Mouse (Mus musculus): ENCODE results near the gene Rps18. TPM values are rescaled to one million over a fixed set of nuclear protein-coding genes. Genes with fewer than 3 reads are reported as not detected.
A peak's percentile ranks its signal among the peaks of the same experiment; 100 is the strongest.
"Not testable (repeated sequence)": the region's sequence is repeated elsewhere in the genome, so short reads cannot be mapped to it uniquely, and the experiment has no call there.

Gene Rps18
- polyA plus RNA-seq, 1 experiment from 2014 or later = 1,812 TPM

GRCm38 (mm10) chr17:33965082-33965845, 9.5 kb upstream of the Rps18 start:
- no peak overlapping the region for H3K27ac ChIP-seq
- H3K9ac ChIP-seq = no peak overlapping the region
- 93% methylated on average over 17 of the region's 17 CpGs for WGBS
- H3K27me3 ChIP-seq (replicated peaks) = no peaks in the 10 kb centered on the region
- H3K9me3 ChIP-seq = no peaks in the 10 kb centered on the region
- H3K4me3 ChIP-seq (replicated peaks) = no peak overlapping the region
- no peak for ATAC-seq
- no peak overlapping the region for H3K4me2 ChIP-seq (replicated peaks)
- no peaks in the 10 kb centered on the region for H3K4me1 ChIP-seq (replicated peaks)
- H3K36me3 ChIP-seq = peaks cover 18% of the 10 kb centered on the region

GRCm38 (mm10) chr17:33962876-33963275, 7.1 kb upstream of the Rps18 start:
- H3K9ac ChIP-seq = no peak overlapping the region
- ATAC-seq = no peak
- no peaks in the 10 kb centered on the region for H3K27me3 ChIP-seq (replicated peaks)
- no peaks in the 10 kb centered on the region for H3K9me3 ChIP-seq
- H3K36me3 ChIP-seq = peaks cover 25% of the 10 kb centered on the region
- no peak overlapping the region for H3K4me3 ChIP-seq (replicated peaks)
- H3K4me1 ChIP-seq (replicated peaks) = no peaks in the 10 kb centered on the region
- H3K4me2 ChIP-seq (replicated peaks) = no peak overlapping the region
- no peak overlapping the region for H3K27ac ChIP-seq
- WGBS = 91% methylated on average over 7 of the region's 7 CpGs

GRCm38 (mm10) chr17:33959948-33960347, 4.1 kb upstream of the Rps18 start:
- Histone ChIP-seq H3K4me3 (replicated peaks) (no peak overlapping the region), H3K9me3 (no peaks in the 10 kb centered on the region), H3K4me1 (replicated peaks) (no peaks in the 10 kb centered on the region), H3K36me3 (peaks cover 18% of the 10 kb centered on the region), H3K4me2 (replicated peaks) (no peak overlapping the region), H3K27ac (no peak overlapping the region), H3K9ac (no peak overlapping the region), H3K27me3 (replicated peaks) (no peaks in the 10 kb centered on the region)
- no peak for ATAC-seq
- 93% methylated on average over 15 of the region's 15 CpGs for WGBS

GRCm38 (mm10) chr17:33959135-33959534, 3.3 kb upstream of the Rps18 start:
- 95% methylated on average over 13 of the region's 13 CpGs for WGBS
- no peak for ATAC-seq
- Histone ChIP-seq H3K4me3 (replicated peaks) (no peak overlapping the region), H3K27me3 (replicated peaks) (no peaks in the 10 kb centered on the region), H3K4me2 (replicated peaks) (no peak overlapping the region), H3K27ac (no peak overlapping the region), H3K9ac (no peak overlapping the region), H3K36me3 (peaks cover 20% of the 10 kb centered on the region), H3K4me1 (replicated peaks) (peaks cover 5% of the 10 kb centered on the region), H3K9me3 (no peaks in the 10 kb centered on the region)

GRCm38 (mm10) chr17:33958451-33958850, 2.6 kb upstream of the Rps18 start:
- H3K27ac ChIP-seq = no peak overlapping the region
- H3K4me2 ChIP-seq (replicated peaks) = no peak overlapping the region
- peaks cover 23% of the 10 kb centered on the region for H3K36me3 ChIP-seq
- no peak for ATAC-seq
- 95% methylated on average over 11 of the region's 11 CpGs for WGBS
- H3K9ac ChIP-seq = no peak overlapping the region
- no peaks in the 10 kb centered on the region for H3K27me3 ChIP-seq (replicated peaks)
- peaks cover 11% of the 10 kb centered on the region for H3K4me1 ChIP-seq (replicated peaks)
- H3K4me3 ChIP-seq (replicated peaks) = no peak overlapping the region
- no peaks in the 10 kb centered on the region for H3K9me3 ChIP-seq

GRCm38 (mm10) chr17:33957493-33957892, 1.7 kb upstream of the Rps18 start:
- no peak overlapping the region for H3K27ac ChIP-seq
- no peak overlapping the region for H3K4me3 ChIP-seq (replicated peaks)
- peaks cover 20% of the 10 kb centered on the region for H3K4me1 ChIP-seq (replicated peaks)
- H3K36me3 ChIP-seq = peaks cover 25% of the 10 kb centered on the region
- H3K27me3 ChIP-seq (replicated peaks) = no peaks in the 10 kb centered on the region
- no peaks in the 10 kb centered on the region for H3K9me3 ChIP-seq
- ATAC-seq = no peak
- no peak overlapping the region for H3K4me2 ChIP-seq (replicated peaks)
- 87% methylated on average over 6 of the region's 6 CpGs for WGBS
- no peak overlapping the region for H3K9ac ChIP-seq

- ATAC-seq = no peak
- Histone ChIP-seq H3K9ac (peak overlapping the region; percentile 77), H3K4me3 (replicated peaks) (peak overlapping the region; percentile 84), H3K27ac (peak overlapping the region; percentile 88; the same call in 1 of the 2 replicates), H3K4me2 (replicated peaks) (peak overlapping the region; percentile 67), H3K27me3 (replicated peaks) (no peaks in the 10 kb centered on the region), H3K4me1 (replicated peaks) (peaks cover 26% of the 10 kb centered on the region), H3K36me3 (peaks cover 20% of the 10 kb centered on the region), H3K9me3 (no peaks in the 10 kb centered on the region)
- WGBS = 7% methylated on average over 10 of the region's 10 CpGs
These were observed 535 bp upstream of the Rps18 start for GRCm38 (mm10) chr17:33956336-33956735.

- Histone ChIP-seq H3K9ac (peak overlapping the region; percentile 97), H3K4me3 (replicated peaks) (peak overlapping the region; percentile 84), H3K27me3 (replicated peaks) (no peaks in the 10 kb centered on the region), H3K9me3 (no peaks in the 10 kb centered on the region), H3K27ac (peak overlapping the region; percentile 94), H3K4me1 (replicated peaks) (peaks cover 38% of the 10 kb centered on the region), H3K4me2 (replicated peaks) (peak overlapping the region; percentile 91), H3K36me3 (peaks cover 19% of the 10 kb centered on the region)
- peak; percentile 23; the same call in 1 of the 2 replicates for ATAC-seq
- under 1% methylated on average over 33 of the region's 33 CpGs for WGBS
These were observed 901 bp downstream of the Rps18 start for GRCm38 (mm10) chr17:33954646-33955554.

GRCm38 (mm10) chr17:33953961-33954565, 1.7 kb downstream of the Rps18 start:
- peak overlapping the region; percentile 94 for H3K27ac ChIP-seq
- no peak for ATAC-seq
- 37% methylated on average over 5 of the region's 5 CpGs for WGBS
- peak overlapping the region; percentile 84 for H3K4me3 ChIP-seq (replicated peaks)
- H3K4me1 ChIP-seq (replicated peaks) = peaks cover 43% of the 10 kb centered on the region
- H3K4me2 ChIP-seq (replicated peaks) = peak overlapping the region; percentile 91
- no peaks in the 10 kb centered on the region for H3K9me3 ChIP-seq
- H3K27me3 ChIP-seq (replicated peaks) = no peaks in the 10 kb centered on the region
- peak overlapping the region; percentile 97 for H3K9ac ChIP-seq
- H3K36me3 ChIP-seq = peaks cover 14% of the 10 kb centered on the region

GRCm38 (mm10) chr17:33953310-33953709, 2.5 kb downstream of the Rps18 start:
- H3K4me3 ChIP-seq (replicated peaks) = peak overlapping the region; percentile 84
- H3K36me3 ChIP-seq = peaks cover 13% of the 10 kb centered on the region
- no peak for ATAC-seq
- no peaks in the 10 kb centered on the region for H3K27me3 ChIP-seq (replicated peaks)
- peak overlapping the region; percentile 91 for H3K4me2 ChIP-seq (replicated peaks)
- peak overlapping the region; percentile 41; the same call in 1 of the 2 replicates for H3K27ac ChIP-seq
- WGBS = 77% methylated on average over 3 of the region's 3 CpGs
- no peaks in the 10 kb centered on the region for H3K9me3 ChIP-seq
- peaks cover 51% of the 10 kb centered on the region for H3K4me1 ChIP-seq (replicated peaks)
- peak overlapping the region; percentile 39; the same call in 1 of the 2 replicates for H3K9ac ChIP-seq

- peak overlapping the region; percentile 39; the same call in 1 of the 2 replicates for H3K9ac ChIP-seq
- H3K4me3 ChIP-seq (replicated peaks) = peak overlapping the region; percentile 84
- no peaks in the 10 kb centered on the region for H3K27me3 ChIP-seq (replicated peaks)
- H3K9me3 ChIP-seq = no peaks in the 10 kb centered on the region
- WGBS = 81% methylated on average over 4 of the region's 4 CpGs
- no peak for ATAC-seq
- peaks cover 13% of the 10 kb centered on the region for H3K36me3 ChIP-seq
- peaks cover 52% of the 10 kb centered on the region for H3K4me1 ChIP-seq (replicated peaks)
- peak overlapping the region; percentile 41 for H3K27ac ChIP-seq
- peak overlapping the region; percentile 91 for H3K4me2 ChIP-seq (replicated peaks)
These were observed 2.9 kb downstream of the Rps18 start for GRCm38 (mm10) chr17:33952879-33953278.

- H3K9ac ChIP-seq = peak overlapping the region; percentile 59
- peaks cover 52% of the 10 kb centered on the region for H3K4me1 ChIP-seq (replicated peaks)
- H3K4me3 ChIP-seq (replicated peaks); H3K27me3 ChIP-seq (replicated peaks); H3K9me3 ChIP-seq; ATAC-seq: not testable (repeated sequence)
- WGBS = 71% methylated on average over 13 of the region's 13 CpGs
- 0 out of 2 replicates have a peak overlapping the region, but pooled peaks have one; percentile 96 for H3K27ac ChIP-seq
- peaks cover 13% of the 10 kb centered on the region for H3K36me3 ChIP-seq
- peak overlapping the region; percentile 91 for H3K4me2 ChIP-seq (replicated peaks)
These were observed 3.8 kb downstream of the Rps18 start for GRCm38 (mm10) chr17:33952015-33952414.

Measured in intestine, embryonic 15.5 days (tissue).